Mouse (Mus musculus): ENCODE measurements around the gene Crtc1.

DNA sequence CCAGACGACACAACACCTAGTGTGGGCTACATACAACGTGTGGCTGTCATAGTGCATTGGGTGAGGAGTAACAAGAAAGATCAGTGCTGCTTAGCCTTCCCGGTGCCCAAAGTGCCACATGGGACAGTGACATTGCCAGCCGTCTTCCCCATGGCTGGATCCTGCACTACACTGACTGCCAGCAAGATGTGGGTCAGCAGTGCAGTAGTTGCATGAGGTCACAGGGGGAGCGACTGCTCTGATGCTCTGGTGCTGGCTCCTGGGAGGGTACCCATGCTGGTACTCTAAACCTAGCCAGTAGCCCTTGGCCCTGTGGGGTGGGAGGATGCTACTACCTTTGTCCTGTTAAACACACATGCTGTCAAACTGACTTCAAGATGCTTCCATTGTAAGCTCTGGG, 20.8 kb upstream of the Crtc1 start:
- TF ChIP-seq EP300 (IDR thresholded peaks at IDR 0.05; ENCODE audit: low read depth): no peak
- no peak for TF ChIP-seq CTCF (IDR thresholded peaks at IDR 0.05; ENCODE audit: low read depth)

Data from liver, embryonic 14.5 days (tissue).